Mouse (Mus musculus) G1E (cell line): Measurements from ENCODE around the gene Spaca1. TPM values are rescaled to one million over a fixed set of nuclear protein-coding genes. Genes with fewer than 3 reads are reported as not detected.
"Not testable (repeated sequence)": the region's sequence is repeated elsewhere in the genome, so short reads cannot be mapped to it uniquely, and the experiment has no call there.

Experiments
- ATAC-seq: 2 replicates; pipeline ENCODE4 v1.8.0; 2016; ENCODE audit warnings: mild to moderate bottlenecking; ENCODE audit not compliant: insufficient number of reproducible peaks, poor library complexity, low FRiP score, severe bottlenecking; ENCODE audit errors: extremely low read depth
- DNase-seq: peaks from one replicate; pipeline ENCODE4 v3.0.0; 2012; ENCODE audit warnings: low spot score
- H3K27me3 ChIP-seq: 2 replicates; pipeline ENCODE4 v1.6.1; 2012; ENCODE audit warnings: mild to moderate bottlenecking, low read length, inconsistent platforms; ENCODE audit not compliant: insufficient read depth
- H3K36me3 ChIP-seq: replicated peaks from 2 replicates; pipeline ENCODE3; 2012; ENCODE audit warnings: mild to moderate bottlenecking, inconsistent platforms
- H3K4me1 ChIP-seq: 2 replicates; pipeline ENCODE4 v1.6.1; 2012; ENCODE audit warnings: low read depth, low read length, inconsistent platforms, mixed read lengths; ENCODE audit not compliant: insufficient read depth
- H3K4me3 ChIP-seq: 2 replicates; pipeline ENCODE4 v1.5.1; 2012; ENCODE audit warnings: low read depth, mild to moderate bottlenecking, inconsistent platforms, low read length, moderate library complexity, mixed read lengths
- H3K9me3 ChIP-seq: replicated peaks from 2 replicates; pipeline ENCODE4 v1.6.1; 2012; ENCODE audit warnings: inconsistent platforms
- CTCF ChIP-seq: IDR thresholded peaks from 2 replicates; pipeline ENCODE4 v1.5.1; 2012; ENCODE audit warnings: low read depth, low read length, inconsistent platforms, mixed read lengths
- GATA1 ChIP-seq: IDR thresholded peaks from 2 replicates; pipeline ENCODE4 v1.6.1; 2012; ENCODE audit warnings: borderline replicate concordance, low read length, inconsistent platforms, mixed read lengths
- GATA2 ChIP-seq: IDR thresholded peaks from 2 replicates; pipeline ENCODE4 v1.6.1; 2012; ENCODE audit warnings: low read depth, low read length, inconsistent platforms, borderline replicate concordance
- POLR2AphosphoS5 ChIP-seq: IDR thresholded peaks from 2 replicates; pipeline ENCODE4 v1.6.1; 2012; ENCODE audit warnings: low read depth, low read length, inconsistent platforms; ENCODE audit not compliant: insufficient replicate concordance
- TAL1 ChIP-seq: conservative IDR thresholded peaks from 2 replicates; pipeline ENCODE4 v1.6.1; 2012; ENCODE audit warnings: low read depth, low read length, inconsistent platforms, mixed read lengths
- polyA plus RNA-seq: library from polyadenylated mRNA; stranded (reverse); fragments of >175 nt; gene quantifications from 2 replicates; pipeline ENCODE4 v1.2.3, GENCODE M21; 2012
- total RNA-seq, 2 experiments: library from RNA; stranded (forward) in 1 of 2; stranded (reverse) in 1 of 2; fragments of 200-1000 nt in 1 of 2; fragments of >200 nt in 1 of 2; fragmentation: Nextera tagmentation in 1 of 2; gene quantifications; 2 replicates each; pipeline ENCODE4 v1.2.3; 2014 to 2017

Gene Spaca1
- total RNA-seq (2014; fragmentation: Nextera tagmentation) (not detected in 2 replicates), total RNA-seq (2017) (not detected in 2 replicates), polyA plus RNA-seq (not detected in 2 replicates)

- Histone ChIP-seq H3K4me1 (no peaks in the 10 kb centered on the region), H3K36me3 (no peaks in the 10 kb centered on the region), H3K27me3 (no peaks in the 10 kb centered on the region), H3K4me3 (no peak within 1 kb of the TSS), H3K9me3 (no peaks in the 10 kb centered on the region)
- ATAC-seq (no peak), DNase-seq (no peak)
- TF ChIP-seq CTCF (no peak), TAL1 (no peak), GATA2 (no peak), POLR2AphosphoS5 (no peak), GATA1 (no peak)
Observed at GRCm38 (mm10) chr4:34049571-34050255, at the start of gene Spaca1. Gene Spaca1, minus strand, starts transcription at chr4:34050191.

GRCm38 (mm10) chr4:34087286-34087685 lies 37.3 kb upstream of the Spaca1 start:
- not testable (repeated sequence) for H3K36me3 ChIP-seq, H3K9me3 ChIP-seq, H3K4me3 ChIP-seq, H3K4me1 ChIP-seq, DNase-seq, H3K27me3 ChIP-seq, ATAC-seq

- Histone ChIP-seq H3K4me3 (no peak overlapping the region), H3K36me3 (no peaks in the 10 kb centered on the region), H3K4me1 (no peaks in the 10 kb centered on the region), H3K9me3 (no peaks in the 10 kb centered on the region), H3K27me3 (no peaks in the 10 kb centered on the region)
- DNase-seq (no peak), ATAC-seq (no peak)
- no peak for TF ChIP-seq GATA1
- no peak for TF ChIP-seq TAL1
- TF ChIP-seq CTCF, result no peak
Observed at GRCm38 (mm10) chr4:34081064-34081463, 31.1 kb upstream of the Spaca1 start.

- Histone ChIP-seq H3K9me3 (no peaks in the 10 kb centered on the region), H3K36me3 (no peaks in the 10 kb centered on the region), H3K4me3 (no peak overlapping the region), H3K4me1 (no peaks in the 10 kb centered on the region), H3K27me3 (no peaks in the 10 kb centered on the region)
- TF ChIP-seq POLR2AphosphoS5, result no peak
- TF ChIP-seq GATA2, result no peak
- TF ChIP-seq CTCF, result no peak
- TF ChIP-seq GATA1, result no peak
- no peak for TF ChIP-seq TAL1
- DNase-seq (no peak), ATAC-seq (no peak)
Observed at GRCm38 (mm10) chr4:34069002-34069401, 19.0 kb upstream of the Spaca1 start.

GRCm38 (mm10) chr4:34058320-34058719 lies 8.3 kb upstream of the Spaca1 start:
- DNase-seq (no peak), ATAC-seq (no peak)
- Histone ChIP-seq H3K9me3 (no peaks in the 10 kb centered on the region), H3K27me3 (no peaks in the 10 kb centered on the region), H3K36me3 (no peaks in the 10 kb centered on the region), H3K4me3 (no peak overlapping the region), H3K4me1 (no peaks in the 10 kb centered on the region)
- TF ChIP-seq POLR2AphosphoS5, result no peak
- no peak for TF ChIP-seq TAL1
- TF ChIP-seq GATA1, result no peak
- no peak for TF ChIP-seq CTCF
- no peak for TF ChIP-seq GATA2

GRCm38 (mm10) chr4:34026771-34027170 lies 23.2 kb downstream of the Spaca1 start:
- DNase-seq (no peak), ATAC-seq (no peak)
- Histone ChIP-seq H3K4me3 (no peak overlapping the region), H3K4me1 (no peaks in the 10 kb centered on the region), H3K36me3 (no peaks in the 10 kb centered on the region), H3K27me3 (no peaks in the 10 kb centered on the region), H3K9me3 (no peaks in the 10 kb centered on the region)
- no peak for TF ChIP-seq CTCF

GRCm38 (mm10) chr4:34021456-34021855 lies 28.5 kb downstream of the Spaca1 start:
- ATAC-seq, result no peak
- no peaks in the 10 kb centered on the region for H3K36me3 ChIP-seq

More at GRCm38 (mm10) chr4:34021456-34021855, 28.5 kb downstream of the Spaca1 start:
- TF ChIP-seq GATA2 (no peak), TAL1 (no peak), GATA1 (no peak), CTCF (no peak), POLR2AphosphoS5 (no peak)
- Histone ChIP-seq H3K4me1 (no peaks in the 10 kb centered on the region), H3K27me3 (no peaks in the 10 kb centered on the region), H3K9me3 (no peaks in the 10 kb centered on the region), H3K4me3 (no peak overlapping the region)
- no peak for DNase-seq
